Mouse (Mus musculus) C2C12 (cell line): ENCODE results near the gene Pfpl.

Experiments used
- CEBPB ChIP-seq: IDR thresholded peaks from one replicate; pipeline ENCODE4 v1.6.1; 2011; ENCODE audit warnings: low read depth, mild to moderate bottlenecking, control low read depth, moderate library complexity
- CTCF ChIP-seq: IDR thresholded peaks from one replicate; pipeline ENCODE4 v1.5.1; 2011; ENCODE audit not compliant: control insufficient read depth, insufficient read depth, insufficient read length
- FOSL1 ChIP-seq: IDR thresholded peaks from one replicate; pipeline ENCODE4 v1.8.0; 2011; ENCODE audit warnings: mild to moderate bottlenecking, low read length; ENCODE audit not compliant: poor library complexity, insufficient read depth, severe bottlenecking
- MAX ChIP-seq: IDR thresholded peaks from one replicate; pipeline ENCODE4 v1.6.1; 2011; ENCODE audit warnings: mild to moderate bottlenecking, control low read depth
- USF1 ChIP-seq: IDR thresholded peaks from one replicate; pipeline ENCODE4 v1.6.1; 2011; ENCODE audit warnings: low read depth, mild to moderate bottlenecking, control low read depth, moderate library complexity

DNA sequence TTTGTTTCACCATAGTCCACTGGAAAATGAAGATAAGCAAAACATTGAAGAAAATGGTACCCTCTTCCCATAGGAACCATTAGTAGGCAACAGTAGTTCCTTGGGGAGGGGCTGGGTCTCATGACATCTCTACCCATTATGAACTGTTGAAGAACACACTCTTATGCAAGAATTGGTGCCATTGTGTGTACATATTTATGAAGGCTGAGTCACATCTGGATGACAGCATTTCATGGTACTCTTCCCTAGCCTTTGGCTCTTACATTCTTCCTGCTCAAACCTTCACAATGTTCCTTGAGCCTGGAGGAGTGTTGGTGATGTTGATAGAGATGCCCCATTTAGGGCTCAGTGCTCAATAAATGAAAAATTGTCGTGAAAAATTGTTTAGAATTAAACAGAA, 11.9 kb downstream of the Pfpl start:
- no peak for TF ChIP-seq CTCF
- no peak for TF ChIP-seq CEBPB
- no peak for TF ChIP-seq FOSL1
- TF ChIP-seq MAX: no peak
- no peak for TF ChIP-seq USF1
